Mouse (Mus musculus) ovary, postnatal 14 days (tissue): ENCODE data around the gene Mccc2.

Source experiments
- DNase-seq: peaks from one replicate; pipeline ENCODE4 v3.0.0; 2022; ENCODE audit warnings: low spot score

Mccc2 gene

DNA sequence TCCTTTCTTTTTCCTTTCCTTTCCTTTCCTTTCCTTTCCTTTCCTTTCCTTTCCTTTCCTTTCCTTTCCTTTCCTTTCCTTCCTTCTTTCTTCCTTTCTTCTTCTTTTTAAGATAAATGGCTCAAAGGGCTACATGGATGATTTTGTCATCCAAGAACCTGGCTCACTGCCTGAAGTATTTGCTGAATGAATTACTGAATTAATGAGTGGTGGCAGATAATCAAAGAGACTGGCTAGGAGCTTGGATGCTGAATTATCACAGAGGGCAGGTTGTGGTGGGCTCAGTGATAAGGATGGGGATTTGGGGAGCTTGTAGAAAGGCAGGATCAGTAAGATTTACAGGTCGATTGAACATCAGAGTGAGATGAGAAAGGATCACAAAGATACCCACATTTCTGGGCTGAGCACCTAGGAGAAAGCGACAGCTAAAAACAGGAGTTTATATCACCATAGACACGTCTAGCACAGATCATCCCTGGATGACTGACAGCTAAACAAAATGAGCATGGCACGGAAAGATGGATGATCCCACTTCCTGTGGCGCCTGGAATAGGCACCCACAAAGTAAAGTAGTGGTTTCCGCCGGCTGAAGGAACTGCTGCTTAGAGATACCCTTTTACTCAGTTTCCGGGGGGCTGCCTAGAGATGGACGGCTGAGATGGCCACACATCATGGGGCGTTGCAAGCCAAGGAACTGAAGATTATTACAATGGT is 76.7 kb downstream of the Mccc2 start:
- DNase-seq: no peak

DNA sequence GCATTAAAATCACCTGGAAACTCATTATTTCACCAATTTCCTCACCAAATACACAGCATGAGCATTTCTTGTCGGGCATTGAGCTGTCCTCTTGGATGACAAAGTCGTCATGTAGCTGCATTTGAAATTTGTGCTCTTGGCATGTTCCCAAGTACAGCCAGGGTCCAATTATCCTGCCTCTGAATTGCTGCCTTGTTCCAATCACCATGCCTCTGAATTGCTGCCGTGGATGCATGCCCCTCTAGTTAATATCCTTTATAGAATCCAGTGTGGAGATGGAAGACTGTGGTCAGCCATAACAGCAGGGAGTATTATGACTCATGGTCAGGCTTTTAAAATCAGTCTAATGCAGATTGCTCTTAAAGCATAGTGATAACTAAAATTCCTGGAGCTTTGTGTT is 77.7 kb downstream of the Mccc2 start:
- no peak for DNase-seq

DNA sequence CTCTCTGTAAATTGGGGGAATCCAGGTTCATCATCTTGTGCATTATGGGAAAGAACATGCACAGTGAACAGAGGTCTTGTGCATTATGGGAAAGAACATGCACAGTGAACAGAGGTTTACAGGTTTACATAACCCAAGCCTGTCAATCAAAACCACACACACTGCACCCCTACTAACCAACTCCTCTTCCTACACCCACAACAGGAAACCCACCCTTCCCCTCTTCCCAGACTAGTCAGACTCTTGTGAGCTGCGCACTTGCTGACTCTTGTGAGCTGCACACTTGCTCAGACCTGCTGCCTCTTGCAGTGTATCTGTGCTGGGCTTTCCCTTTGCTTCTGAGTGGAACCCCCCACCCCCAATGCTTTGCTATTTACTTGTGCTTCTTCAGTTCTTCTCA is 83.0 kb downstream of the Mccc2 start:
- no peak for DNase-seq

DNA sequence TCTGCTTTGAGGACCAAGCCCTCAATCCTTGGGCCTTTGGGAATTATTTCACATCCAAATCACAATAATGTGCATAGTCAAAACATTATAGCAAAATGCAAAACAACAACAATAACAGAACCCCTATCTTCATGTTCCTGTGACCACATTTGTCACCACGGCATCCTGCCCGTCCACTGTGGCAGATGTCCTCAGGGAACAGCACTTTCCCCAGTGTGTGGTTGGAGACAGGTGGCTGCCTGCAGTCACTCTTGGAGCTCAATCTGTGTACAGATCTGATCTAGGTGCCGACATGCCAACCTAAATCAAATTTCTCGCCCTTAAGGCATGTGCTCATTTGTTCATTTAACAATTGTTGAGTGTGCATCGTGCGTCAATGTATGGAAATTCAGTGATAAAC is 83.9 kb downstream of the Mccc2 start:
- no peak for DNase-seq

GRCm38 (mm10) chr13:99926249-99926648 is 89.2 kb downstream of the Mccc2 start:
- no peak for DNase-seq

GRCm38 (mm10) chr13:99915632-99916031 is 99.8 kb downstream of the Mccc2 start:
- no peak for DNase-seq

GRCm38 (mm10) chr13:99900965-99901364 is 114.5 kb downstream of the Mccc2 start, which contains the start of gene Cartpt:
Cartpt (minus strand) TSS chr13:99901091.
- no peak for DNase-seq

GRCm38 (mm10) chr13:99900557-99900892 is 114.9 kb downstream of the Mccc2 start:
- DNase-seq: peak; percentile 61

GRCm38 (mm10) chr13:99899670-99900556 is 115.5 kb downstream of the Mccc2 start:
- DNase-seq: no peak

GRCm38 (mm10) chr13:99898816-99899215 is 116.6 kb downstream of the Mccc2 start:
- DNase-seq: no peak
